Mouse (Mus musculus) heart, embryonic 11.5 days (tissue): ENCODE data around the gene Ints14. TPM values are rescaled to one million over a fixed set of nuclear protein-coding genes. Genes with fewer than 3 reads are reported as not detected.

Source experiments
- ATAC-seq: fragments of 200-750 bp; cut with Nextera tagmentation; replicated peaks from 2 replicates; pipeline ENCODE4 v1.8.0; 2017; ENCODE audit warnings: moderate library complexity; ENCODE audit not compliant: insufficient number of reproducible peaks, low FRiP score, low TSS enrichment
- H3K27ac ChIP-seq: fragments of 300-500 bp; sonication (generic); 2 replicates; pipeline ENCODE4 v1.5.1; 2014; ENCODE audit warnings: mild to moderate bottlenecking, low read depth, low read length
- H3K27me3 ChIP-seq: fragments of 300-500 bp; sonication (generic); 2 replicates; pipeline ENCODE4 v1.6.1; 2014; ENCODE audit warnings: mild to moderate bottlenecking, low read length, mixed read lengths; ENCODE audit not compliant: control insufficient read depth, insufficient read depth
- H3K36me3 ChIP-seq: fragments of 300-500 bp; sonication (generic); 2 replicates; pipeline ENCODE4 v1.6.1; 2014; ENCODE audit warnings: mild to moderate bottlenecking, low read length, moderate library complexity, mixed read lengths; ENCODE audit not compliant: control insufficient read depth, insufficient read depth
- H3K4me1 ChIP-seq: fragments of 300-500 bp; sonication (generic); 2 replicates; pipeline ENCODE4 v1.6.1; 2014; ENCODE audit warnings: low read length; ENCODE audit not compliant: control insufficient read depth, insufficient read depth
- H3K4me2 ChIP-seq: fragments of 300-500 bp; sonication (generic); 2 replicates; pipeline ENCODE4 v1.6.1; 2014; ENCODE audit warnings: mild to moderate bottlenecking, moderate library complexity
- H3K4me3 ChIP-seq: fragments of 300-500 bp; sonication (generic); 2 replicates; pipeline ENCODE4 v1.5.1; 2014; ENCODE audit warnings: low read depth, low read length
- H3K9ac ChIP-seq: fragments of 300-500 bp; sonication (generic); 2 replicates; pipeline ENCODE4 v1.6.1; 2014; ENCODE audit warnings: mild to moderate bottlenecking, low read depth, low read length, moderate library complexity
- H3K9me3 ChIP-seq: fragments of 300-500 bp; sonication (generic); replicated peaks from 2 replicates; pipeline ENCODE4 v1.6.1; 2016; ENCODE audit warnings: low read length; ENCODE audit not compliant: control insufficient read depth
- WGBS: fragments of 180-500 bp; shearing (Covaris S2); extraction: QIAGEN DNeasy Blood & Tissue Kit; methylation state at CpG from one replicate; pipeline ENCODE4 v1.1.7; 2014; ENCODE audit not compliant: insufficient replicate concordance; 5-methylcytosine and 5-hydroxymethylcytosine counted together
- polyA plus RNA-seq: library from polyadenylated mRNA; unstranded; fragments of >200 nt; fragmentation: Nextera tagmentation; extraction: Ambion mirVana; gene quantifications from 2 replicates; pipeline ENCODE4 v1.2.1, GENCODE M21; 2014

The Ints14 gene
- polyA plus RNA-seq, result 50.6 and 52.2 TPM in 2 replicates

DNA sequence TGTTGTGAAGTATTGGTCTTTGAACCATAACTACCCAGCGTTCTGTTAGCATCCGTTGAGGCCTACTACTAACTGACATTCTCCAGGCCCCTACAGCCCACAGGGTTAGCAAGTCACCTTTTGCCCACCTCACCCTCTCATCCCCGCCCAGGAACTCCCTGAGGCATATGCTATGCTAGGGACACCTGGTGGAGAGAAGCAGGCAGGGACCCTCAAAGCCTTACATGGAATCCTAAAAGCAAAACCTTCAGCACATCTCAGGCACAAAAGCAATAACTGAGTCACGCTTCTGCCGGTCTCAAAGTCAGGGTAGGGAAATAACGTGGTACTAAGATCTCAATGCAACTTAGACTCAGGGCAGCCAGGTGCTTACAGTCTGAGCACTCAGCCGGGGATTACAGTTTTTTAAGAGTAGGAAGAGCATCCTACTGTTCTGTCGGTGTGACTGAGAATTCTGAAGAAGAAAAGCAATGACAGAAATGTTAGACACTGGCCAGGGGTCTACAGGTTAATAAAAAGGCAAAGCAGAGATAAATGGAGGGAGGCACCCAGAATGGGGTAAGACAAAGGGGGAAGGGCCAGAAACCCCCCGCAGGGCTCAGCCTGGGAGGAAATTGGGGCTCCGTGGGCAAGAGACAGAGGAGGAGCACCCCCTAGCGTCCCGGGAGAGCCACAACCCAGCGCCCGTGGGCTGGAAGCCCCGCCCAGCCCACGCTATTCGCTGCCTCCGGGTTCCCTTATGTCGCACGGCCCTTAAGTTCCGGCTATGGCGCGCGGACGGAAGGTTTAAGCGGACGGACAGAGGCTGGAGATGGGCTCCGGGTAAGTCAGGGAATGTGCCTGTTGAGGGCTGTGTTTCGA lies at the start of gene Ints14:
Ints14 (plus strand) TSS at position 789 of the 861 bp plus-strand sequence.
- Histone ChIP-seq H3K27ac (peak within 1 kb of the TSS; percentile 90), H3K4me3 (peak within 1 kb of the TSS; percentile 86), H3K9ac (peak within 1 kb of the TSS; percentile 98), H3K4me2 (peak within 1 kb of the TSS; percentile 83), H3K27me3 (no peaks in the 10 kb centered on the region), H3K36me3 (peaks cover 8% of the 10 kb centered on the region), H3K4me1 (peaks cover 6% of the 10 kb centered on the region), H3K9me3 (no peaks in the 10 kb centered on the region)
- ATAC-seq, result peak; percentile 88
- 3% methylated on average over 29 of the region's 29 CpGs for WGBS

DNA sequence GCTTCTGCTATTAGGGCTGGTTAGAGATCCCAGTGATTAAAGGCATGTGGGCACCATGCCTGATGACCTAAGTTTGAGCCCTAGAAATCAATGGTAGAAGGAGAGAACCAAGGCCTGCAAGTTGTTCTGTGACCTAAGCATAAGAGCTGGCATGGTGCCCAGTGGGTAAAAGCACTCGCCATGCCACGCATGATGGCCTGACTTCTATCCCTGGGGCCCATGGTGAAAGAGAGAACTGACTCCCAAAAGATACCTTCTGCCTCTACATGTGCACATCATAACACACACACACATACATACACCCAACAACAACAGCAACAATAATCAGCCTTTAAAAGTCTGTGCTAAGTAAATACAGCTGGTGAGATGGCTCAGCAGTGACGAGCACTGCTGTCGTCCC lies 47.3 kb upstream of the Ints14 start:
- Histone ChIP-seq H3K4me1 (no peaks in the 10 kb centered on the region), H3K27ac (no peak overlapping the region), H3K4me3 (no peak overlapping the region), H3K9me3 (no peaks in the 10 kb centered on the region), H3K9ac (no peak overlapping the region), H3K27me3 (no peaks in the 10 kb centered on the region), H3K36me3 (peaks cover 4% of the 10 kb centered on the region; the same call in 1 of the 2 replicates), H3K4me2 (no peak overlapping the region)
- ATAC-seq, result no peak
- WGBS, result 83% methylated on average over 4 of the region's 4 CpGs

DNA sequence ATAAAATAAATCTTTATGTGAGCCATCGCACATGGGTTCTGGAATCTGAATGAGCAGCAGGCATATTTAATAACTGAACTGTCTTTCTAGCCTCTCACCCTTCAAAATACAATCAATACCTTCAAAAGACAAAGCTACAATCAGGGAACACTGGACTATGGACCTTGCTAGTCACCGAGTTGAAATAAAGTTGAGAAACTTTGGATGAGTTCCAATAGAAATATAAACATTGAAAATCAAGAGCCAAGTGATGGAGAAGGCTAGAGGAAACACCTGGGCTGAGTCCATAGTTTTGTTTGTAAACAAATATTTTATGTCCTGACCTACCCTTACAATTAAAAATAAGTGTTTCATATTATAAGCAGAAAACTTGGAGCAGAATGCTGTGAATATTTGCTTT lies 46.7 kb upstream of the Ints14 start:
- WGBS, result 86% methylated on average over 2 of the region's 2 CpGs
- no peaks in the 10 kb centered on the region for H3K4me1 ChIP-seq
- H3K36me3 ChIP-seq, result peaks cover 4% of the 10 kb centered on the region; the same call in 1 of the 2 replicates
- no peak overlapping the region for H3K27ac ChIP-seq
- ATAC-seq, result no peak
- no peak overlapping the region for H3K4me3 ChIP-seq
- H3K9ac ChIP-seq, result no peak overlapping the region
- no peaks in the 10 kb centered on the region for H3K27me3 ChIP-seq
- H3K4me2 ChIP-seq, result no peak overlapping the region
- H3K9me3 ChIP-seq, result no peaks in the 10 kb centered on the region

DNA sequence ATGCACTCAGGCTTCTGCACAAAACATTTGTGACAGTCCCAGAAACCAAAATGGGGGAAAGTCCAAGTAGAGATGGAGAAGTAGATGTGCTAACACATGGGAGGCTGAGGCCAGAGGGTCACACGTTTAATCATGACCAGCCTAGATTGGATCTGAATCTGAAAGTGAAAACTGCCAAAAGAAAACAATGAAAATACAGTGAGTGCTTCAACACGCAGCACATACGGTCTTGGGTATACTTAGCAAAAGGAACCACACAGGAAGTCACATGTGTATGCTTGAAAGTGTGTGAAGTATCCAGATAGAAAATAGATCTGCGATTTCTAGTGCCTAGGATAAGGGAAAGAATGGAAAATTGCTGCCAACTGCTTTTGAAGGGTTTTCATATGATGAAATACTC lies 46.1 kb upstream of the Ints14 start:
- peaks cover 4% of the 10 kb centered on the region; the same call in 1 of the 2 replicates for H3K36me3 ChIP-seq
- H3K4me3 ChIP-seq, result no peak overlapping the region
- no peaks in the 10 kb centered on the region for H3K9me3 ChIP-seq
- no peak for ATAC-seq
- no peaks in the 10 kb centered on the region for H3K4me1 ChIP-seq
- H3K4me2 ChIP-seq, result no peak overlapping the region
- 76% methylated on average over 4 of the region's 4 CpGs for whole genome bisulfite sequencing
- H3K27ac ChIP-seq, result no peak overlapping the region
- H3K9ac ChIP-seq, result no peak overlapping the region
- H3K27me3 ChIP-seq, result no peaks in the 10 kb centered on the region

DNA sequence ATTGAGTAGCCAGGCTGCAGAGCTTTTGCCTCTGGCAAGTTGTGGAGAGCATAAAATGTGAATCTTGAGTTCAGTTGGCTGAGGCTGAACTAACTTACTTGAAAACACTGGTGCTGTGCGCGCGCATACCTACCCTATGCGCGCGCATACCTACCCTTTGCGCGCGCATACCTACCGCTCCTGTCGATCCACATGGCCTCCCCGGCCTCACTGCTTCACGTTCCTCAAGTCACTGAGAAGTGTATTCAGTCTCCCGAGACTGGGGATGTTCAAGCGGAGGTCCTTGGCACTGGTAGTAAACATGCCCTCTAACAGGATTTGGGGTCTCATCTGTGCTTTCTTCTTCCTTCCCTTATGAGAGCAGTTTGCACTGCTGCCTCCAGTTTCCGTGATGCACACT lies 42.1 kb upstream of the Ints14 start:
- no peaks in the 10 kb centered on the region for H3K27me3 ChIP-seq
- ATAC-seq, result no peak; the same call in 1 of the 2 replicates
- WGBS, result 42% methylated on average over 16 of the region's 16 CpGs

GRCm38 (mm10) chr9:64925771-64926170 lies 34.9 kb upstream of the Ints14 start:
- no peaks in the 10 kb centered on the region for H3K27me3 ChIP-seq
- H3K4me2 ChIP-seq, result no peak overlapping the region
- no peaks in the 10 kb centered on the region for H3K9me3 ChIP-seq
- ATAC-seq, result no peak
- no peaks in the 10 kb centered on the region for H3K36me3 ChIP-seq
- 73% methylated on average over 5 of the region's 5 CpGs for WGBS
- H3K27ac ChIP-seq, result no peak overlapping the region
- H3K9ac ChIP-seq, result no peak overlapping the region
- H3K4me1 ChIP-seq, result no peaks in the 10 kb centered on the region
- H3K4me3 ChIP-seq, result no peak overlapping the region

More for the DNA sequence above, 42.1 kb upstream of the Ints14 start:
- H3K9me3 ChIP-seq, result no peaks in the 10 kb centered on the region
- H3K4me1 ChIP-seq, result no peaks in the 10 kb centered on the region
- H3K27ac ChIP-seq, result peak overlapping the region; percentile 24; the same call in 1 of the 2 replicates
- peak overlapping the region; percentile 47 for H3K4me3 ChIP-seq
- peak overlapping the region; percentile 60 for H3K4me2 ChIP-seq
- H3K9ac ChIP-seq, result peak overlapping the region; percentile 58
- peaks cover 1% of the 10 kb centered on the region; the same call in 1 of the 2 replicates for H3K36me3 ChIP-seq

- H3K4me2 ChIP-seq, result no peak overlapping the region
- no peak for ATAC-seq
Measured at GRCm38 (mm10) chr9:64926201-64926991, 34.3 kb upstream of the Ints14 start.

DNA sequence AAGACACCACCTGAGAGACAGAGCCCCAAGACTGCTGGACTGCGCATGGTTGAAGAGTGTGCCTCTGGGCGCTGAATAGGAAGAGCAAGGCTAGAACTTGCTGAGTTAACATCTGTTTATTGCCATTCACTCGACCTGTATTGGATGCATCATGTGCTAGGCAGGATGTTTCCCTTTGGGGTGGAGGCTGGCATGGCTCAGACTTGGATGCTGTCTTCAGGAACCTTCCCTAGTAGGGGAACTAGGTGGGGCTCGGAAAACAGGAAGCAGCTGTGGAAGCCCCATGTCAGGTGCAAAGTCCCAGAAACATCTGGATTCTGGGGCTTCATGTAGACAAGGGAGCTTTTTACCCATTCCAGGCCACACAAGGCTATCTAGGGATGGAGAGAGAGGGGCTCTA lies 30.4 kb upstream of the Ints14 start:
- no peak overlapping the region for H3K4me3 ChIP-seq
- no peak overlapping the region for H3K9ac ChIP-seq
- no peak overlapping the region for H3K4me2 ChIP-seq
- 73% methylated on average over 4 of the region's 4 CpGs for WGBS
- peaks cover 25% of the 10 kb centered on the region for H3K4me1 ChIP-seq
- no peak for ATAC-seq
- no peaks in the 10 kb centered on the region for H3K27me3 ChIP-seq
- no peaks in the 10 kb centered on the region for H3K36me3 ChIP-seq
- no peak overlapping the region for H3K27ac ChIP-seq
- H3K9me3 ChIP-seq, result no peaks in the 10 kb centered on the region

More at GRCm38 (mm10) chr9:64926201-64926991, 34.3 kb upstream of the Ints14 start:
- no peak overlapping the region for H3K27ac ChIP-seq
- no peaks in the 10 kb centered on the region for H3K36me3 ChIP-seq
- no peaks in the 10 kb centered on the region for H3K27me3 ChIP-seq
- H3K9me3 ChIP-seq, result no peaks in the 10 kb centered on the region
- peaks cover 2% of the 10 kb centered on the region for H3K4me1 ChIP-seq
- WGBS, result 71% methylated on average over 8 of the region's 8 CpGs
- H3K9ac ChIP-seq, result no peak overlapping the region
- H3K4me3 ChIP-seq, result no peak overlapping the region
